Mouse (Mus musculus) gastrocnemius, postnatal 14 days (tissue): ENCODE data around the gene Wfdc13. TPM values are rescaled to one million over a fixed set of nuclear protein-coding genes. Genes with fewer than 3 reads are reported as not detected.
"Not testable (repeated sequence)": the region's sequence is repeated elsewhere in the genome, so short reads cannot be mapped to it uniquely, and the experiment has no call there.

Experiments
- DNase-seq: peaks from one replicate; pipeline ENCODE4 v3.0.0; 2021; ENCODE audit warnings: mixed read lengths
- intact Hi-C: fragments of 180-260 bp; cut with DNase I; formaldehyde crosslinking; loops from one replicate; pipeline ENCODE4 v1.15.1; 2025; ENCODE audit warnings: low total_unique reads
- total RNA-seq, 2 experiments: library from RNA; stranded (reverse); gene quantifications; 2 replicates each; pipeline ENCODE4 v1.2.3; 2021

Wfdc13 gene
- total RNA-seq, 2 experiments from 2014 or later: not detected

- intact Hi-C loops: no loop called here
- DNase-seq: no peak
Measured at GRCm38 (mm10) chr2:164705328-164705727, 20.4 kb downstream of the Wfdc13 start.

- intact Hi-C loops: no loop called here
- DNase-seq: no peak
Measured at GRCm38 (mm10) chr2:164705991-164706390, 21.1 kb downstream of the Wfdc13 start.

GRCm38 (mm10) chr2:164715005-164715404 is 30.1 kb downstream of the Wfdc13 start, which contains the start of gene Spint5:
Gene Spint5 (plus strand): TSS chr2:164715305.
- intact Hi-C loops: no loop called here
- DNase-seq: no peak

- DNase-seq, intact Hi-C loops: not testable (repeated sequence)
Measured at GRCm38 (mm10) chr2:164716194-164716786, 31.4 kb downstream of the Wfdc13 start.

- no peak for DNase-seq
- intact Hi-C loops: loop anchor here (5.0 kb wide), 2 partner anchors 36 to 126 kb away; partner anchors contain the start of gene Wfdc13
Measured at GRCm38 (mm10) chr2:164723276-164723675, 38.4 kb downstream of the Wfdc13 start.

- intact Hi-C loops: no loop called here
- DNase-seq: peak; percentile 58
Measured at GRCm38 (mm10) chr2:164725895-164726619, 41.1 kb downstream of the Wfdc13 start.

- DNase-seq: no peak
Measured at GRCm38 (mm10) chr2:164731719-164732118, 46.8 kb downstream of the Wfdc13 start.

GRCm38 (mm10) chr2:164733259-164733658 is 48.4 kb downstream of the Wfdc13 start:
- DNase-seq: no peak
- intact Hi-C loops: no loop called here

More at GRCm38 (mm10) chr2:164731719-164732118, 46.8 kb downstream of the Wfdc13 start:
- intact Hi-C loops: no loop called here

- intact Hi-C loops: no loop called here
- no peak for DNase-seq
Measured at GRCm38 (mm10) chr2:164734839-164735238, 49.9 kb downstream of the Wfdc13 start.

- intact Hi-C loops: no loop called here
- no peak for DNase-seq
Measured at GRCm38 (mm10) chr2:164735446-164735845, 50.5 kb downstream of the Wfdc13 start.

Other genes starting within 250 kb of the Wfdc13 start
- gene Sdc4, start 241.2 kb upstream of the Wfdc13 start, total RNA-seq: 10 to 100 TPM; 45.1 to 72.6 TPM
- gene Sys1, start 228.1 kb upstream of the Wfdc13 start, total RNA-seq: 10 to 100 TPM; 15.0 to 15.6 TPM
- 1 to 10 TPM in 1 of 2 experiments, under 1 TPM in 1; 0.62 to 2.6 TPM for gene Gm20458, start 224.1 kb upstream of the Wfdc13 start, total RNA-seq
- gene Trp53tg5, start 211.4 kb upstream of the Wfdc13 start, total RNA-seq: not detected
- 10 to 100 TPM; 14.6 to 20.6 TPM for gene Dbndd2, start 199.0 kb upstream of the Wfdc13 start, total RNA-seq
- 10 to 100 TPM; 36.8 to 41.0 TPM for gene Pigt, start 187.6 kb upstream of the Wfdc13 start, total RNA-seq
- not detected for gene Wfdc2, start 122.7 kb upstream of the Wfdc13 start, total RNA-seq
- not detected for gene Spint3, start 111.6 kb upstream of the Wfdc13 start, total RNA-seq
- not detected for gene Wfdc6a, start 99.7 kb upstream of the Wfdc13 start, total RNA-seq
- not detected for gene Eppin, start 91.5 kb upstream of the Wfdc13 start, total RNA-seq
- not detected for gene Wfdc6b, start 71.6 kb upstream of the Wfdc13 start, total RNA-seq
- gene Wfdc8, start 71.5 kb upstream of the Wfdc13 start, total RNA-seq: not detected
- not detected for gene Wfdc16, start 46.3 kb upstream of the Wfdc13 start, total RNA-seq
- gene Wfdc10, start 29.1 kb upstream of the Wfdc13 start, total RNA-seq: not detected
- gene Wfdc9, start 28.5 kb upstream of the Wfdc13 start, total RNA-seq: not detected
- not detected for gene Wfdc11, start 11.0 kb upstream of the Wfdc13 start, total RNA-seq
- not detected for gene Spint4, start 13.4 kb downstream of the Wfdc13 start, total RNA-seq
- not detected for gene Spint5, start 30.2 kb downstream of the Wfdc13 start, total RNA-seq
- gene Wfdc3, start 60.8 kb downstream of the Wfdc13 start, total RNA-seq: not detected
- gene Dnttip1, start 60.9 kb downstream of the Wfdc13 start, total RNA-seq: 10 to 100 TPM; 23.4 to 26.6 TPM
- gene Ube2c, start 84.8 kb downstream of the Wfdc13 start, total RNA-seq: 1 to 10 TPM; 6.9 to 8.1 TPM
- gene Tnnc2, start 94.9 kb downstream of the Wfdc13 start, total RNA-seq: over 10,000 TPM; 14,912 to 15,737 TPM
- gene Snx21, start 100.7 kb downstream of the Wfdc13 start, total RNA-seq: 10 to 100 TPM; 18.0 to 18.7 TPM
- 1 to 10 TPM; 9.0 to 9.7 TPM for gene Acot8, start 119.8 kb downstream of the Wfdc13 start, total RNA-seq
- gene Zswim3, start 120.0 kb downstream of the Wfdc13 start, total RNA-seq: 1 to 10 TPM; 1.1 to 1.2 TPM
- gene Zswim1, start 137.6 kb downstream of the Wfdc13 start, total RNA-seq: 1 to 10 TPM; 3.3 to 4.6 TPM
- gene Spata25, start 143.4 kb downstream of the Wfdc13 start, total RNA-seq: under 1 TPM in 1 of 2 experiments, not detected in 1; 0.49 TPM
- 10 to 100 TPM; 51.4 to 55.2 TPM for gene Ctsa, start 147.8 kb downstream of the Wfdc13 start, total RNA-seq
- gene Neurl2, start 148.3 kb downstream of the Wfdc13 start, total RNA-seq: 10 to 100 TPM; 44.8 to 49.4 TPM
- gene Pltp, start 172.6 kb downstream of the Wfdc13 start, total RNA-seq: 10 to 100 TPM; 19.9 to 22.8 TPM
- gene Pcif1, start 194.2 kb downstream of the Wfdc13 start, total RNA-seq: 10 to 100 TPM; 22.2 to 26.6 TPM
- gene Zfp335, start 226.7 kb downstream of the Wfdc13 start, total RNA-seq: 1 to 10 TPM; 8.4 TPM